Mouse (Mus musculus): ENCODE data around the gene Mknk2.

DNA sequence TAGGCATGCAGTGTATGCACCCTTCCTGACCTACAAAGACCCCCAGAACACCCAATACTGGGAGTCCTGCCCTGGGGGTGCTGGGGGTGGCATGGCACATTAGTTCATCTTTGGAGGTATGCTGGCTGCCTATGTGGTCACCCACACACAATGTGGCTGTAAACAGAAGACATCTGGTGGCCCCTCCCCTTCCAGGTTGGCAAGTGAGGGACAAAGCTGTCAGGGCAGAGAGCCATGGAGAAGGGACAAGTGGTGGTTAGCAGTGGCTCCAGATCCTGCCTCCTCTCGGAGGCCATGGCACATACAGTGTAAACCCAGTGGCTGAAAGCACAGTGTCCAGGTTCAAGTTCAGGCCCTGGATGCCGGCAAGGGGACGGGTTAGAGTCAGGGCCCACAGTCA, 8.7 kb upstream of the Mknk2 start:
- no peak for TF ChIP-seq CTCF (IDR thresholded peaks at IDR 0.05; ENCODE audit: extremely low read depth, insufficient read length, insufficient replicate concordance, low read depth, low read length)
- TF ChIP-seq POLR2A (IDR thresholded peaks at IDR 0.05; ENCODE audit: low read depth, low read length): no peak

All from small intestine, adult 2 months (tissue).